Mouse (Mus musculus): ENCODE results near the gene Adamts12.

The Adamts12 gene

GRCm38 (mm10) chr15:11317077-11317476 is 252.5 kb downstream of the Adamts12 start:
- DNase-seq, result no peak

- peak; percentile 71 for DNase-seq
Observed at GRCm38 (mm10) chr15:11320481-11320880, 255.9 kb downstream of the Adamts12 start.

- DNase-seq, result no peak
Observed at GRCm38 (mm10) chr15:11339467-11340180, 275.0 kb downstream of the Adamts12 start.

- DNase-seq, result peak; percentile 14
Observed at GRCm38 (mm10) chr15:11355865-11356264, 291.3 kb downstream of the Adamts12 start.

GRCm38 (mm10) chr15:11357501-11357900 is 292.9 kb downstream of the Adamts12 start:
- no peak for DNase-seq

- DNase-seq, result no peak
Observed at GRCm38 (mm10) chr15:11360888-11361287, 296.3 kb downstream of the Adamts12 start.

GRCm38 (mm10) chr15:11361824-11362223 is 297.2 kb downstream of the Adamts12 start:
- no peak for DNase-seq

GRCm38 (mm10) chr15:11364112-11364511 is 299.5 kb downstream of the Adamts12 start:
- DNase-seq, result no peak

- no peak for DNase-seq
Observed at GRCm38 (mm10) chr15:11364795-11365194, 300.2 kb downstream of the Adamts12 start.

- DNase-seq, result no peak
Observed at GRCm38 (mm10) chr15:11369572-11369971, 305.0 kb downstream of the Adamts12 start.

GRCm38 (mm10) chr15:11370477-11371085 is 306.0 kb downstream of the Adamts12 start:
- no peak for DNase-seq

GRCm38 (mm10) chr15:11379431-11380086 is 315.0 kb downstream of the Adamts12 start:
- no peak for DNase-seq

GRCm38 (mm10) chr15:11380087-11380530 is 315.5 kb downstream of the Adamts12 start:
- DNase-seq, result peak; percentile 67

GRCm38 (mm10) chr15:11380616-11381015 is 316.0 kb downstream of the Adamts12 start:
- DNase-seq, result no peak

- DNase-seq, result no peak
Observed at GRCm38 (mm10) chr15:11382585-11382984, 318.0 kb downstream of the Adamts12 start.

- DNase-seq, result no peak
Observed at GRCm38 (mm10) chr15:11383796-11384195, 319.2 kb downstream of the Adamts12 start.

GRCm38 (mm10) chr15:11392903-11393302 is 328.3 kb downstream of the Adamts12 start:
- no peak for DNase-seq

- DNase-seq, result no peak
Observed at GRCm38 (mm10) chr15:11396421-11396820, 331.8 kb downstream of the Adamts12 start.
